Comparison of ENCODE assay signal across 26 mouse cellular contexts in the genomic region with DNA sequence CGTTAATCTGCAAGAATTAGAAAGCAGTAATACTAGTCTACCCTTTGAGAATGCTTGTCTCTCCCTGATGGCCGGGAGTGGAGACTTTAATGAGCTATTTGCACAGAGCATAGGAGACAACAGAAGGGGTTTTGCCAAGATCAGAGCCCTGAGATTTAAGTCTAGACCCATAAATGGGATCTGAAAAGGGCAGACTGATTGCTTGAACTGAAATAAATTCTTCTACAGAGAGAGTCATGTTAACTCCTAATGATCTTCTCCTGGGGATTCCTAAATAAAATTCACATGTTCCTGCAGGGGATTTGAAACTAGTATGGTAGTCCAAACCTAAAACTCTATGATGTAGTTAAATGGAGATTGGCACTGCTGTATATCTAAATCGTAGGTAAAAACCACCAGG.
DNase-seq lines count a peak whose midpoint lies in the region; ATAC-seq and TF ChIP-seq lines count a peak whose summit lies in the region.
"Had no signal": no experiment of that assay in that cellular context is flagged by ENCODE, and none has a peak within 500 bp of the region (broad histone marks: within the 10 kb centered on the region; RNA-seq: fewer than 3 reads in every experiment).

No protein-coding gene starts in this region.

- H3K27ac ChIP-seq in midbrain, embryonic 12.5 days (replicated peaks), result no peak overlapping the region
- no peak overlapping the region for H3K27ac ChIP-seq in midbrain, embryonic 10.5 days (replicated peaks)
- no peak overlapping the region for H3K27ac ChIP-seq in lung, postnatal 0 days (ENCODE audit: low read length)
- no peak overlapping the region for H3K27ac ChIP-seq in left cerebral cortex, adult 2 months
- H3K27ac ChIP-seq: embryonic facial prominence, embryonic 15.5 days; heart, embryonic 15.5 days; hindbrain, embryonic 10.5 days; hindbrain, embryonic 13.5 days had no signal

- H3K27me3 ChIP-seq in midbrain, embryonic 12.5 days, result no peaks in the 10 kb centered on the region
- no peaks in the 10 kb centered on the region for H3K27me3 ChIP-seq in midbrain, embryonic 10.5 days (ENCODE audit: low read depth, poor library complexity, severe bottlenecking)
- H3K27me3 ChIP-seq in lung, postnatal 0 days (replicated peaks; ENCODE audit: insufficient read depth, low read length), result no peaks in the 10 kb centered on the region
- H3K27me3 ChIP-seq: embryonic facial prominence, embryonic 15.5 days; heart, embryonic 12.5 days; heart, embryonic 15.5 days; hindbrain, embryonic 13.5 days had no signal

- no peak for TF ChIP-seq EP300 in lung, postnatal 0 days (IDR thresholded peaks at IDR 0.05)

- intact Hi-C loops in left cerebral cortex, adult 2 months (cut with DNase I), result no loop called here

- TF ChIP-seq CTCF in lung, postnatal 0 days (IDR thresholded peaks at IDR 0.05), result no peak
- TF ChIP-seq CTCF in left cerebral cortex, adult 2 months (IDR thresholded peaks at IDR 0.05), result no peak

- no peak overlapping the region for H3K4me2 ChIP-seq in midbrain, embryonic 12.5 days (replicated peaks)
- no peak overlapping the region for H3K4me2 ChIP-seq in lung, postnatal 0 days (replicated peaks; ENCODE audit: low read depth, low read length)
- H3K4me2 ChIP-seq: embryonic facial prominence, embryonic 15.5 days; heart, embryonic 12.5 days; heart, embryonic 15.5 days; hindbrain, embryonic 13.5 days had no signal

- 59% methylated on average over 3 of the region's 3 CpGs for WGBS in midbrain, embryonic 12.5 days
- 69% methylated on average over 3 of the region's 3 CpGs for WGBS in midbrain, embryonic 10.5 days
- WGBS in lung, postnatal 0 days, result 76% methylated on average over 3 of the region's 3 CpGs

- peak; percentile 14 for DNase-seq in embryo, embryonic 11.5 days (ENCODE audit: low read depth, low spot score)
- no peak for DNase-seq in embryo, embryonic 10 days (ENCODE audit: low spot score)
- DNase-seq in midbrain, embryonic 10.5 days (ENCODE audit: low spot score), result no peak
- DNase-seq in forelimb bud, embryonic 11.5 days (ENCODE audit: low read depth, low spot score), result peak; percentile 65
- no peak for DNase-seq in lung, postnatal 0 days (ENCODE audit: low spot score)
- no peak for DNase-seq in left cerebral cortex, adult 2 months (ENCODE audit: extremely low spot score in 1 of 2, low spot score in 2 of 2)
- DNase-seq: adrenal gland, postnatal 10 days; adrenal gland, postnatal 36 days; cerebellum, adult 11 months; cerebellum, adult 8-10 months; cerebellum, postnatal 10 days; cerebellum, postnatal 36 days; forebrain, postnatal 0 days; gastrocnemius, postnatal 25 days; heart, adult 18-20 months; heart, postnatal 10 days; heart, postnatal 36 days had no signal

- H3K36me3 ChIP-seq in midbrain, embryonic 12.5 days, result no peaks in the 10 kb centered on the region
- no peaks in the 10 kb centered on the region for H3K36me3 ChIP-seq in midbrain, embryonic 10.5 days
- H3K36me3 ChIP-seq in lung, postnatal 0 days (ENCODE audit: insufficient read depth, low read length), result no peaks in the 10 kb centered on the region
- H3K36me3 ChIP-seq: embryonic facial prominence, embryonic 15.5 days; heart, embryonic 12.5 days; heart, embryonic 15.5 days; hindbrain, embryonic 10.5 days; hindbrain, embryonic 13.5 days had no signal

- no peaks in the 10 kb centered on the region for H3K9me3 ChIP-seq in midbrain, embryonic 12.5 days
- H3K9me3 ChIP-seq in midbrain, embryonic 10.5 days (replicated peaks), result no peaks in the 10 kb centered on the region
- no peaks in the 10 kb centered on the region for H3K9me3 ChIP-seq in lung, postnatal 0 days (ENCODE audit: low read length)
- H3K9me3 ChIP-seq: embryonic facial prominence, embryonic 15.5 days; heart, embryonic 12.5 days; heart, embryonic 15.5 days; hindbrain, embryonic 10.5 days; hindbrain, embryonic 13.5 days had no signal

- no peak overlapping the region for H3K9ac ChIP-seq in midbrain, embryonic 12.5 days (replicated peaks)
- no peak overlapping the region for H3K9ac ChIP-seq in lung, postnatal 0 days (replicated peaks; ENCODE audit: low read depth)
- H3K9ac ChIP-seq: embryonic facial prominence, embryonic 15.5 days; forebrain, postnatal 0 days; heart, embryonic 12.5 days; heart, embryonic 15.5 days; hindbrain, embryonic 13.5 days had no signal

- ATAC-seq in midbrain, embryonic 12.5 days (ENCODE audit: low FRiP score, low read depth), result 0 out of 2 replicates have a peak, but pooled peaks have one; percentile 35
- ATAC-seq in lung, postnatal 0 days, result no peak
- ATAC-seq: forebrain, embryonic 14.5 days; forebrain, postnatal 0 days; hindbrain, embryonic 16.5 days; inflammation-experienced regulatory T-cells, adult 6 months had no signal

- H3K4me1 ChIP-seq in midbrain, embryonic 12.5 days, result 0 out of 2 replicates have a peak, but pooled peaks cover 4% of the 10 kb centered on the region
- peaks cover 7% of the 10 kb centered on the region; the same call in 1 of the 2 replicates for H3K4me1 ChIP-seq in midbrain, embryonic 10.5 days
- H3K4me1 ChIP-seq in lung, postnatal 0 days (ENCODE audit: insufficient read depth, low read depth, low read length), result no peaks in the 10 kb centered on the region
- H3K4me1 ChIP-seq: embryonic facial prominence, embryonic 15.5 days; heart, embryonic 12.5 days; heart, embryonic 15.5 days; hindbrain, embryonic 13.5 days had no signal

- no peak overlapping the region for H3K4me3 ChIP-seq in midbrain, embryonic 12.5 days
- no peak overlapping the region for H3K4me3 ChIP-seq in midbrain, embryonic 10.5 days
- no peak overlapping the region for H3K4me3 ChIP-seq in lung, postnatal 0 days (ENCODE audit: low read depth, low read length)
- no peak overlapping the region for H3K4me3 ChIP-seq in left cerebral cortex, adult 2 months
- H3K4me3 ChIP-seq: embryonic facial prominence, embryonic 15.5 days; heart, embryonic 12.5 days; heart, embryonic 15.5 days; hindbrain, embryonic 10.5 days; hindbrain, embryonic 13.5 days had no signal

Comparison
In these comparisons a context has a peak if more than half of its experiments do, and no peak if none do; other contexts are left out.
1. DNase-seq: peak in embryo, embryonic 11.5 days (single experiment) and forelimb bud, embryonic 11.5 days (single experiment); none in embryo, embryonic 10 days (single experiment), midbrain, embryonic 10.5 days (single experiment), lung, postnatal 0 days (single experiment) and left cerebral cortex, adult 2 months (0 of 2).